Mouse (Mus musculus) stomach, postnatal 0 days (tissue): ENCODE data around the gene Elp1.

Source experiments
- CTCF ChIP-seq: IDR thresholded peaks from 2 replicates; pipeline ENCODE4 v1.5.1; 2016; ENCODE audit warnings: antibody characterized with exemption, low read depth, mild to moderate bottlenecking, moderate library complexity
- EP300 ChIP-seq: optimal IDR thresholded peaks from 2 replicates; pipeline ENCODE3; 2016; ENCODE audit warnings: antibody characterized with exemption

DNA sequence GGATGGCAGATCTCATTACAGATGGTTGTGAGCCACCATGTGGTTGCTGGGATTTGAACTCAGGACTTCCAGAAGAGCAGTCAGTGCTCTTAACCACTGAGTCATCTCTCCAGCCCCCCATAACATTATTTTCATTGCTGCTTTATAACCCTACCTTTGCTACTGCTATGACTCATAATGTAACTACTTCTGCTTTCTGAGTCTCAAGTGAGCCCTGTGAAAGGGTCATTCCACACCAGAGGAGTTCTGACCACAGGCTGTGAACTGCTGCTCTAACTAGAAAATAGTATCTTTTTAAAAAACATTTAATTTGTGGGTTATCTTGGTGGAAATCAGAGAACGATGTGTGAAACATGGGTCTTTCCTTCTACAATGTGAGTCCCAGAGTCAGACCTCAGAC is 44.4 kb downstream of the Elp1 start:
- TF ChIP-seq CTCF, result no peak
- no peak for TF ChIP-seq EP300
